Mouse (Mus musculus) lung, postnatal 10 days (tissue): ENCODE data around the gene Ccdc36.

Source experiments
- DNase-seq: peaks from one replicate; pipeline ENCODE4 v3.0.0; 2021

Ccdc36 gene

DNA sequence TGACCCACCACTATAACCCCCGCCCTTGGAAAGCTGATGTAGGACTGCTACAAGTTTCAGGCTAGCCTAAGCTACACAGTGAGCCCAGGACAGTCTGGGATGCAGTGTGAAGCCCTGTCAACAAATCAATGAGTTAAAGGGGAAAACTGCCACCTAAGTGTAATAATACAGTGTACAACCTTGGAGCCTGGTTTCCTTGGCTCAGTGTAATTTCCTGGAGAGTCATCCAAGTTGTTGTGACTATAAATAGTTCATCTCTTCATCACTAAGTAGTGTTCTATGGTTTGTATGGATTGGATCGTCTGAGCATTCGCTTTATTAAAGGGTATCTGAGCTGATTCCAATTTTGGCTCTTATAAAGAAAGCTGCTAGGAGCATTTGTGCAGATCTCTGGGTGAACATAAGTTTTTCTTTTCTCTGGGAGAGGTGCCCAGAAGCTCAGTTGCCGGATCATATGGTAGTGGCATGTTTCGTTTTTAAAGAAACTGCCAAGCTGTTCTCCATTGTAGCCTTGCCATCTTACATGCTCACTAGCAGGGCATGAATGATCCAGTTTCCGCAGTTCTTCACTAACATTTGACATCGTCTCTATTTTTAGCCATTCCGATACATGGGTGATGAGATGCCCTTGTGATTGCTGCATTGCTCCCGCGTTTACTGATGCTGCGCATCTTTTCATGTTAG lies 13.1 kb upstream of the Ccdc36 start:
- no peak for DNase-seq

DNA sequence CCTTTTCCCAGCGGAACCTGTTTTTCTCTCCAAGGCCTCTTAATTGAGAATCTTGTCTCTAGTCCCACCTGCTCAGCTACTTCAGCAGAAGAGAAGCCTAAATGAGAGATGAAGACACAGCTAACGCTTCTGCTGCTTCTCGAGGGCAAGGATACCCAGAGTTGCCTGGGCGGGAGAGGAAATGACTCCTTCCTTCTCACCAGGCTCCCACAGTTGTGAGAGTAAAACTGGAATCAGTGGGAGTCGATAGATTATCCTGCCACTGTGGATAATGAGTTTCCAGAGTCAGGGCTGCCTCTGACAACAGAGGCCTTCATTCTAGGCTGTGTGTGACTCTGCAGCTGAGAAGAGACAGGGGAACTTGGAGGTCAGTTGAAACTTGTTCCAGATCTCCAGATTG lies 12.2 kb upstream of the Ccdc36 start:
- no peak for DNase-seq

DNA sequence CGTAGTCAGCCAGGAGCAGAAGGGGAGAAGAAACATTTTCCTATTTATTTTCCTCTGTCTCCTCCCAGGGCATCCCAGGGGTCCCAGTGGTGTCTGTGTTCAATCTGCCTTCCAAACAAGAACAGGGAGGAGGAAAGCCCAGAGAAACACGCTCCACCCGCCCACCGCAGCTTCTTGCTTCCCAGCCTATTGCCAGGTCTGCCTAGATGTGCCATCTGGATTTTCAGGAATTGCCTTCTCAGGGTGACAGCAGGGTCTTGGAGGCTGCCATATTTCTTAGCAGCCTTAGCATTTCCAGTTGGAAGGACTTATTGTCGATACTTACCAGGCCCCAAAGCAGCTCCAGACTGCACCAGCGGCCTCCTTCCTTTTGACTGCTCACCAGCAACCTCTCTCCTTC lies 10.9 kb upstream of the Ccdc36 start:
- no peak for DNase-seq

DNA sequence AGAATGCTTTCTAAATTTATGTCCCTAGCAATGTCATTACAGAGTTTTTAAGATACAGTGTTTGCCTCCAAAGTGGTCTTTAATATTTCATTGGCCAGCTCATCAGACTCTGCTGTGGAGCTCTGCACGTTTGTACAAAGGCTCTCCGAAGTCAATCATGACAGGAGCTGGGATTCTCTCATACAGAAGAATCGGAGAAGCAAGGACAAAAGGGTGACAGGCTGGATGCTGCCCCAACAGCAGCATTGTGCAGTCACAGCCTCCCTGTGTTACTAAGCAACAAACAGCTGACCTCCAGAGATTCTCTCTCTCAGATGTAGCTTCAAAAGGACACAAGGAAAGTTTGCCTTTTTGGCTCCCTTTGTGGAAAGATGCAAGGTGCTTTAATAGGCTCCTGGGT lies 7.9 kb upstream of the Ccdc36 start, which contains the start of gene BC048562:
Gene BC048562 (plus strand): TSS at position 301 of the 400 bp plus-strand sequence.
- DNase-seq: no peak

DNA sequence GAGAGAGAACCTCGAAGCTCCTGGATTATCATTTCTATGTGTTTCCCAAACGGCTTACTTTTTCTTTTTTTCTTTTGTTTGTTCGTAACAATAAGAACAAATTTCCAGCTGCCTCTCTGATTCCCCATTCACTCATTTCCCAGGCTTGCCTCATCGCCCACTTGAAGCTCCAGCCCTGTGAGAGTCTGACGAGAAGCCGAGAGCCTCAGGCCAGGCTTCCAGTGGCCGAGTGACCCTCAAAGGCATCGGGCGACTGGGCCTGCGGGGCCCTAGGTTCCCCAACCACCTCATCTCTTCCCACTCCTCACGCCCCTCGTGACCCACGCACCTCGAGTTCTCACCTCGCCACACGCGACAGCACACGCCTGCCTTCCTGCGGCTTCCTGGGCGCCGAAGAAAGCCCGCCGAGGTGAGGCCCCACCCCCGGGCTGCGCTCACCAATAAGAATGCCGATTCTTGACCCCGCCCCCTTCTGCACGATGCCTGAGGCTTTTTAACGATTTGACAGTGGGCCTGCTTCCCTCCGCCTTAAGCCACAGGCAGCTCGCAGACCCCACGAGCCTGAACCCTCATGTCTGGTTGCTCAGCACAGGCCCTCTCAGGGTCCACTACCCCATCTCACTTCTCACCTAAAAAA lies 3.3 kb upstream of the Ccdc36 start:
- DNase-seq: peak; percentile 64

DNA sequence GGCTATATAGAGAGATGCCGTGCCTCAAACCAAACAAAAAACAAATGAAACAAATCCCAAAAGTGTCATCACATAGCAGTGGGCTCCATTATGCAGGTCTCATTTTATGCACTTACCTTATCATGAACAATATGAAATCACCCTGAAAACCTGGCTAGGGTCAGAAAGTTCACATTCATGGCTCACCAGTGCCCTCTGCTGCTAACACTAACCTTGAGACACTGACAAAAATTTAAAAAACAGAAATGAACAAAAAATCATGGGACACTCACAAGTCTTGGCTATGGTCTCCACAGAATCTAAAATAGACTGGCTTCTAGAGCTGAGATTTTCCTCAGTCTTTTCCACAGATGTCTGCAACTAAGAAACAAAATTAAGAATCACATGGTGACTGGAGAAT lies 16.1 kb downstream of the Ccdc36 start:
- peak; percentile 40 for DNase-seq

DNA sequence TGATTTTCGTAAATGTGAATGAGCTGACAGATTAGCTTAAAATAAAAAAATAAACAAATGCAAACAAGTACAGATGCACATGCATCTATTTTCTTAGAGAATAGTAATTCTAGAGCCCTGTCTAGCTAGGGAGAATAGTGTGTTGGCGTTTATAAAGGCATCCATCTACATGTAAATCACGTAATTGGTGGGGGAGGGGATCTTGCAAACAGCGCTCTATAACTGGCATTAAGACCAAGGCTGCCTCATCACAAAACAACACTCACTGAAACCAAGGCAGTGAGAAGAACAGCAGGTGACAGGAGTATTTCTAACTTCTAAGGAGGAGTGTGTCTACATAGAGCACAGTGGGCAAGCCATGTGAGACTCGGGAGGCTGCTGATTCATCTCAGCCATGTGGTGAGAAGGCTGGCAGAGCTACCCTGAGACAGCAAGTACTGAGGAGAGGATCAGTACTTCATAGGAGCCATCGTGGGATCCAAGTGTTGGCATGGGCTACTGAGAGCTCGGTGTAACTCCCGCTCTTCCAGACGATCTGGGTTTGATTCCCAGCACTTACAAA lies 16.8 kb downstream of the Ccdc36 start:
- no peak for DNase-seq

DNA sequence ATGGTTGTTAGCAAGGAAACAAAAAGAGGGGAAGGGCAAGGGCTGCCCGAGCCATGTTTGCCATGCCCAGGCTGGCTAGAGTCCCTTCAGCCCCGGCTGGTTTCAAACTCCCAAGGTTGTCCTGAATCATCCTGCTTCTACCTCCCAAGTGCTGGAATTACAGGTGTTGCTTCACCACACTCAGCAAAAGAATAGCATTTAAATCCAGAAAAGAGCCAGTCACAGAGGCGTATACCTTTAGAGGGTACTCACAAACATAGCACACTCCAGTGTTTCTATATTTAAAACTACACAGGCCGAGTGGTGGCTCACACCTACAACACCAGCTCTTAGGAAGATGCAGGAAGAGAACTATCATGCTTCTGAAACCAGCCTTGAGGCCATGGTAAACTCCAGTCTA lies 18.7 kb downstream of the Ccdc36 start:
- no peak for DNase-seq

DNA sequence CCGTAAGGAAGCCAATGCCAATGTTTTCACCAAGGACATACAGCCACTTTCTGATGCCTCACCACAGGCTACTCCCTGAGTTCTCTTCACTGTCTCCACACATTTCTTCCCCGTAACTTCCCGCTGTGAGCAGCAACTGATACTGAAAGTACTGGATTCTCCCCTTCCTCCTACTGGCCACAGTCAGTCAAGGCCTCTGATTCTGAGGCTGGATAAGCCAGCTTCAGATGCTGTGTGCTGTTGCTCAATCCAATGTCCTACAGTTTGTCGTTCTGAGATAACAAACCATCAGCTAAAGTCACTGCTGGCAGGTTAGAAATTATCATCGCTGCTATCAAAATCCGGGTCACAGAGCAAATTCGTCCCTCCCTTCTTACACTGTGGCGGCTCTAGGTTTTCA lies 23.8 kb downstream of the Ccdc36 start:
- no peak for DNase-seq

DNA sequence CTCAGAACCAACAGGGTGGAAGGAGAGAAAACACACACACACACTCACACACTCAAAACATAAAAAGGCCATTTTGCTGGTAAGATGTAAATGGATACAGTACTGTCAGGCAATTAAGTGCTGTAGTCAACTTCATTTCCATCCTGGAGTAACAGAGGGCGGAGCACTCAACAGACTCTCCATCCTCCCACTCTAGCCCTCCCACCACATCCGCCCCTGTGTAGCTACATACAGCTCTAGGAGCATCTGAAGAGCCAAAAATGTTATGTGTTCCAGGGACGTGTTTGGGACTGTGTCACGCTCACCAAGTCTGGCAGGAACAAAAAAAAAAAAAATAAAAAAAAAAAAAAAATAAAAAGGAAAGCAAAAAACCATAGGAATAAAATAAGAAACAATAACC lies 25.2 kb downstream of the Ccdc36 start:
- no peak for DNase-seq

DNA sequence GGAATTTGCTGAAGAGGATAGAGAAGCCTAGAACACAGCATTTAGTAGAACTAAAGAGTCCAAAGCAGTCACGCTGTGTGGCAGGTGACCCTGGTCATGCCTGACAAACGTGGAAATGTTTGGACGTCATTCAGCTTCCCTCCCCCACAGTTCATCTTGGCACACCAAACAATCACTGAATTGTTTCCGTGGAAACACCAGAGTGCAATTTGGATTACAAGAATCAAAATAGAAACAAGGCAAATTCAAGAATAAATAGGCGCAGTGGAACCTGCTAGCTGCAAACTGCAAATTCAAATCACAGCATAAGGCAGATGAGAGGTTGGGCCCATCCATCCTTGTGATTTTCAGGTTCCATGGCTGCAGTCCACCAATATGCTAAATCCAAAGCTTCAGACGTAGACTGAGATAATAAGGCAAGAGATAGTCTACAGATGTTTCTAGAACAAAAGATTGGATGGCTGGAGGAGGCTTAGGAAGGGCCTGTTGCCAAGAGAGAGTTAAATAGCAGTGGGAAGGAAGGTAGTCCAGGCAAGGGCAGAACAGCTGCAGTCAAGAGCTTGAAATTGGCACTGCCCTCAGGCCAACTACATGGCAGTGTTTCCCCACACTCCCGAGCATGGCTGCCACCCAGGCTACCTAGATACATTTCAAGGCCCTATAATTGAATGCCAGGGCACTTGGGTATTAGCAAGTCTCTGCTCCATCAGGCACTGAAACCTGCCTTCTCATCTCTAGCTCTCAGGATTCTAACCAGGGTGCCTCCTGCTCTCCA lies 26.9 kb downstream of the Ccdc36 start:
- peak; percentile 29 for DNase-seq

DNA sequence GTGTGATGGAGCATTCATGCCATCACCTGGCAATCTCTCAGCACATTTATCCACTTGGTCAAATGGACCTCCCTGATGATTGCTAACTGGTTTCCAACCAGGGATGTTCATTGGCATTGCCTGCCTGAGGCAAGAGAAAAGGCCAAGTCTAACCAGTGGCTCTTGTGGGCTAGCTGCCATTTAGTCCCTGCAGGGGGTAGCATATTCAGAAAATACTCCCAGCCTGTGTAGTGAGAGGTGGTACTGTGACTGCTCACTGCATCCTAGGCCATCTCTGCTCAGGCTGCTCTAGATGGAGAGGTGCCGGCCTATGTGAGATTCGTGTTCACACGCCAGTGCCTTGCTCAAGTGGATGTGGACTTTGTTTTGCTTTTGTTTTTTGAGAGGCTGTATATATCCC lies 30.0 kb downstream of the Ccdc36 start:
- no peak for DNase-seq

DNA sequence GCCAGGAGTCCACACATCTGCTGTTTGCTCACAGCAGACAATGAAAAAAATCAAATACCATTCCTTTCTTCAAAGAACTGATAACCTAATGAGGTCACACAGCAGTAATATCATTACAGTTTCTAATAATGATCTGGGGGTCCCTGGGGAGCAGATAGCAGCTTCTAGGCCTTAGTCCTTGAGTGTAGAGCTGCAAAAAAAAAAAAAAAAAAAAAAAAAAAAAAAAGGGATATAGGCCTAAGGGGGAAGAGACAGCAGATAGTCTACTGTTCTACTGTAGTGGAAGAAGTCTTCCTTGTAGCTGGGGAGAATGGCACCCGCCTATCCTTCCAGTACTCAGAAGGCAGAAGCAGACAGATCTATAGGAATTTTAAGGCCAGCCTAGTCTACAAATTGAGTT lies 32.9 kb downstream of the Ccdc36 start:
- no peak for DNase-seq

DNA sequence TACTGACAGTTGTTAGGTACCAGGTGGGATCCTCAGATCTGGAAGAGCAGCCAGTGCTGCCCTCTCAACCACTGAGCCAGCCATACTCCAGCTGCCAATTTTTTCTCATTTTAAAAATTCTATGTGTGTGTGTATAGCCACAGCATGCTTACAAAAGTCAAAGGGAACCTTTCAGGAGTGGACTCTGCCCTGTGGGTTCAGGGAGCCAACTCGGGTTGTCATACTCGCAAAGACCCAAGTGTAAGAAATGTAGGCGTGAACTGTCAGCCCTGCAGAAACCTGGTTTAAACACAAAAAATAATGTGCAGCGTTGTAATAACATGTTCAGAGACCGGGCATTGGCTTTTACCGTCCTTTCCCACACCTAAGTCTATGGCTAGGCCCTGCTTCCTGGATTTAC lies 34.1 kb downstream of the Ccdc36 start:
- DNase-seq: no peak

DNA sequence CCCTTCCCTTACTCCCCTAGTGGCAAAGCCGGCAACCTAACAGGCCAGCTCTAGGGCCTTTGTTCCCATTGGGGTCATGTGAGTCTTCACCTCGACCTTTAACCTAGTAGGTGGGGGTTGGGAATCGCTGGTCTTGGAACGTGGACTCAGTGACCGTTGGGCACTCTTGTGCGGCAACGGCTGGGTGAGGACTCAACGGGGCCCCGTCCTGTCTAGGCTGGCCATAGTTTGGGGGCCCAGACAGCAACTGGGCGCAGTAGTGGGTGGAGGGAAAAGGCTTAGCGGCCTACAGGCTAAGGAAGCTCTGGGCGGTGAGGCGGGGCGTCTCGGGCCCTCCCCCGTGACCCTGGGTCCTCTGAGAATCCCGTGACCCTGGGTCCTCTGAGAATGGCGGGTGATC lies 35.6 kb downstream of the Ccdc36 start, which contains the start of gene 1700102P08Rik:
Gene 1700102P08Rik (plus strand): TSS at position 130 of the 400 bp plus-strand sequence.
- DNase-seq: no peak

DNA sequence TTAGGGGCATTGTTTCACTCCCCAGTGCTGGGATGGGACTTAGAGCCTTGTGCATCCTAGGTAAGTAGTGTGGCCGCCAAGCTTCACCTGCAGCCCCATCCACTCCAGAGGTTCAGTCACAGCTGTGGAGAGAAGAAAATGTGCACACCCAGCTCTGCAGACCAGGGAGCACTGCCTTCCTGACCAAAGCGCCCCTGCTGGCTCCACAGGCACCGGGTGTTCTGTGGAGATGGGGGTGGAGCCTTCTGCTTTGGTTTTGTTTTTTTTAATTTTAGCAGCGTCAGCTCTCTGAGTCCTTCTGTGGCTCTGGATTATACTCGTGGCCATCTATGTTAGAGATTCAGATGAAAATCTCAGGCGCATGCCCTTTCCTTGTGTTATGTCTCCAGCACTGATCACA lies 39.1 kb downstream of the Ccdc36 start:
- peak; percentile 40 for DNase-seq

DNA sequence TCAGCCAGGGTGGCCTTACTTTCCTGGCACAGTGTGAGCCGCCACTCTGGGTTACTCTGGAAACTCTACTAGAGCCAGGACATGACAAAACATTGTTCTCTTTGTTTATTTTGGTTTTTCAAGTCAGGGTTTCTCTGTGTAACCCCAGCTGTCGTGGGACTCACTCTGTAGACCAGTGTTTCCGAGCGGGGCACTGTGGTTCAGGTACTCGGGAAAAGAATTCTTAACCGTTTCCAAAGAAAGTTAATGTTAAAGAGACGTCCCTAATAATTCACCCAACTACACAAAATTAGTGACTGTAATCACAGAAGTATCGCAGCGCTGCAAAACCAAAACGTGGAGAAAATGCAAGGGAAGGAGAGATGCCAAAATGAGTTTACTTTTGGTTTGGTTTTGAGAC lies 39.7 kb downstream of the Ccdc36 start:
- DNase-seq: no peak

DNA sequence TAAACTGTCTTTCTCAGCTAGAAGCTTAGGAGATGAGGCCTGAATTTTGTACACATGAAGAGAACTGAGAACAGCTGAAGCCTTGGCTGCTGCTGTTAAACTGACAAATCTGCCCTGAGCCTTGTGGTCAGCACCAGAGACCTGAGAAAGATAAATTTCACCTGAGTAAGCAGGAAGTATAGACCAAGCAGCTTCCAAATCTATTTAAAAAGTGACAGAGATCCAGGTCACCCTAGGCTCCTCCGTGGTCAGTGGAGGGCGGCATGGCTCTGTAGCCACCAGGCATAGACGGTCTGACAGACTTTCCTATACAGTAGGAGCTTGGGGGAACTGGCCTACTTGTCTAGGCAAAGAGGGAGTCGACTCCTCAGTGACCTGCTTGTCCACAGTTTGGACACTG lies 41.5 kb downstream of the Ccdc36 start:
- no peak for DNase-seq

DNA sequence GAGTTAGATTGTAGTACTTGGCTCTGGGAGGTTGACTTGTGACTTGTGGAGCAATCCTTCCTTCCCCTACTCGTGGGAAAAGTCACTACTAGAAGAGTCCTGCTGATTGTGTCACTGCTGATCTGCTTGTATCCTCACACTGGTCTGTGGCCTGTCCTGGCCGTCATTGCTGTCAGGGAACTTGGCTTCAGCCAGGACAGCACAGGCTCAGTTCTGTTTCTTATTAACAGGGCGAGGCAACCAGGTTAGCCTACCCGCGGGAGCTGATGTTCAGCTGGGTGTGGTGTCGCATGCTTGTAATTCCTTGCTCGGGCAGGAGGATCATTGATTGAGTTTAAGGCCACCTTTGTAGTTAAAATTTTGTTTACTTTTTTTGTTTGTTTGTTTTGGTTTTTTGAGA lies 43.3 kb downstream of the Ccdc36 start:
- no peak for DNase-seq

DNA sequence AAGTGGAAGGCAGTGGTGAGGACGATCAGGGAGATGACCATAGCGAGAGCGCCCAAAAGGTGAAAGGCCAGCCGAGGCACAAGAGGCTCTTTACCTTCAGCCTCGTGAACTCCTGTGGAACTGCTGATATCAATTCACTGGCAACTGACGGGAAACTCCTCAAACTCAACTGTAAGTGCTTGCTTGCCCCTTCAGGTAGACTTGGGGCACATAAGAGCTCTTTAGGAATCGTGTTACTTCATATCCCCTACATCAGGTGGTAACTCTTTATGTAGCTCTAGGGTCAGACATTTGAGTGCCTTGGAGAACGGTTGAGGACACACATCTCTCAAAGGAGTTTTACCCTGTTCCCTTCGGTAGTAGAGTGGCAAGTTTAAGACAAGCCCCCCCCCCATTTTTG lies 46.9 kb downstream of the Ccdc36 start:
- peak; percentile 42 for DNase-seq

DNA sequence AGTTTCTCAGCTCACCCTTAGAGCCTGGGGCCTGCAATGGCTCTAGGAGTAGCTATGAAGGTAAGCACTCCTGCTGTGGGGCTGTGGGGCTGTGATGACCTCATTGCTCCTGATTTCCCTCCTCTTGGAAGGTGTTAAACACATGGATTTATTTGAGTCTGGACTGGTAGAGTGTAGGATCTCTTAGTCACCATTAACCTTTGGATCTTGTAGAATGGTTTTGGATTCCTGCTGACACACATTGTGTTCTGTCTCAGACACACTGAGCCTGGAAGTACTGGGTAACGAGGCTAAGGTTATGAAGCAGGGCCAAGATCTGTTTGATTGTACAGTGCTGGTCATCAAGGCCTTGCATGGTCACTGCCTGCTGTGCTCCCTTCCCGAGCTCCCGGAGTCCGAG lies 49.0 kb downstream of the Ccdc36 start:
- no peak for DNase-seq

DNA sequence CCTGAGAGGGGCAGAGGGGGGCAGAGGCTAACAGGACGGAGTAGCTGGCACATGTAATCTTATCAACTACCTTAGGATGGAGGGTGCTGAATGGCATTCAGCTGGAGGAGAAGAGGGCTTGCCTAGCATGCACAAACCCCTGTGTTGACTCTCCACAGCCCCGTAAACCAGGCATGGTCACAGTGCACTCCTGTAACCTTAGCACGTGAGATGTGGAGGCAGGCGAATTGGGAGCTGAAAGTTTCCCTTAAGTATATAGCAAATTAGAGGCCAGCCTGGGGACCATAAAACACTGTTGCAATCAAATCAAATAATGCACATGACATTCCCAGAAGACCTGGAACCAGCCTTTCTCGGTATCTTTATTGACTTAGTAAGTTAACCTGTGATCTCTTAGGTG lies 49.5 kb downstream of the Ccdc36 start:
- no peak for DNase-seq

DNA sequence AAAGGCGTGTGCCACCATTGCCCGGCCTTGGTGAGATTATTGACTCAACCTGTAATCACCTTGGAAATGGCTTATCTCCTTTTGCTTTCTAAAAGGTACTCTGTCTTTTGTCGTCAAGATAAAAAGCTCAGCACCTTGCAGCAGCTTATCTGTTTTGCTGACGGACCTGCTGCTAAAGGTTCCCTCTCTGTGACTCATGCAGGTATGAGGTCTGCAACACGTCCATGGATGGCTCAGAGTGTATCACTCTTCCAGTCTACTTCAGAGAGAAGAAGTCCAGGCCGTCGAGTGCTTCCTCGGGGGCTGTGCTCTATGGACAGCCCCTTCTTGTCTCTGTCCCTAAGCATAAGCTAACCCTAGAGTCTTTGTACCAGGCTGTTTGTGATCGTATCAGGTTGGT lies 50.0 kb downstream of the Ccdc36 start:
- no peak for DNase-seq
